Mouse (Mus musculus) heart, adult 8-10 months (tissue): ENCODE measurements around the gene Vdac2. TPM values are rescaled to one million over a fixed set of nuclear protein-coding genes. Genes with fewer than 3 reads are reported as not detected.
A peak's percentile ranks its signal among the peaks of the same experiment; 100 is the strongest.

Experiments
- DNase-seq: peaks from one replicate; pipeline ENCODE4 v3.0.0; 2022; ENCODE audit warnings: low spot score
- total RNA-seq, 4 experiments: library from RNA; stranded (reverse); gene quantifications; 2 replicates each; pipeline ENCODE4 v1.2.4; 2022

Gene Vdac2
- 100 to 1,000 TPM; 468 to 498 (median 480) TPM for total RNA-seq

DNA sequence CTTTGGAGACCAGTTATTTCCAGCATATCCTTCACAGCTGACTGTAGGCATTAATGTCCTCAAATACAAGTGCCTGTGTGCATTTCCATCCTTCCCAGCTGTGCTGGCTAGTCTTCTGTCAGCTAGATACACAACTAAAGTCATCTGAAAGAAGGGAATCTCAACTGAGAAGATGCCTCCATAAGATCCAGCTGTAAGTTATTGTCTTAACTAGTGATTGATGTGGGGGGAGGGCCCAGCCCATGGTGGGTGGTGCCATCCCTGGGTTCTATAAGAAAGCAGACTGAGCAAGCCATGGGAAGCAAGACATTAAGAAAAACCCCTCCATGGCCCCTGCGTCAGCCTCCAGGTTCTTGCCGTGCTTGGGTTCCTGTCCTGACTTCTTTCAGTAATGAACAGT lies at the start of gene Vdac2:
Gene Vdac2, plus strand, starts transcription at position 301 of the 400 bp plus-strand sequence.
- no peak for DNase-seq

- DNase-seq = no peak
Observed at GRCm38 (mm10) chr14:21776201-21776600, 48.8 kb upstream of the Vdac2 start.

DNA sequence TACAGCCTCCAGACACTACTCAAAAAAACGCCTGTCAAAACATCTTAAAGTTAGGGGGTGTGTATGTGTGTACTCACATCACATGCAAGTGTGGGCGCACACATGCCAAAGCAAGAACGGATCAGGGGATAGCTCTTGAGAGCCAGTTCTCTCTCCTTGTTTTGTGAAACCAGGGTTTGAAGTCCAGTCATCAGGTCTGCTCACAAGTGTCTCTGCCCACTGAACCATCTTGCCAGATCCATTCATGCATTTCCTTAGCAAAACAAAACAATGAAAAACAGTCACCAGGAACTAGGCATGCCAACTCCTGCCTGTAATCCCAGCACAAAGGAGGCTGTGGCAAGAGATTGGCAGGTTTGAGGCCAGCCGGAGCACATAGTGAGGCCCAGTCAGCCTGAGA lies 38.5 kb upstream of the Vdac2 start:
- no peak for DNase-seq

DNA sequence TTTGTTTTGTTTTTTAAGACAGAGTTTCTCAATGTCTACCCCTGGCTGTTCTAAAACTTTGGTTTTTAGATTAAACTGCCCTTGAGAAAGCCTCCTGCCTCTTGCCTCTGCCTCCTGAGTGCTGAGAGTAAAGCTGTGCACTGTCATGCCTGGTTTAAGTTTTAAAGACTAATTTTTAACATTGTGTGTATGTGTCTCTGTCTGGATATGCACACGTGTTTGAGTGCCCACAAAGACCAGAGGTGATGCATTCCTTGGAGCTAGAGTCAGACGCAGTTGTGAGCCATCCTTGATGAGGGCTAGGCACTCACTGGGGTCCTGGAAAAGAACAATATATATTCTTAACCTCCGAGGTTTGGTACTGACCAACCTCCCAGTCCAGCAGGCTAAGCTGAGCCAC lies 37.7 kb upstream of the Vdac2 start:
- no peak for DNase-seq

DNA sequence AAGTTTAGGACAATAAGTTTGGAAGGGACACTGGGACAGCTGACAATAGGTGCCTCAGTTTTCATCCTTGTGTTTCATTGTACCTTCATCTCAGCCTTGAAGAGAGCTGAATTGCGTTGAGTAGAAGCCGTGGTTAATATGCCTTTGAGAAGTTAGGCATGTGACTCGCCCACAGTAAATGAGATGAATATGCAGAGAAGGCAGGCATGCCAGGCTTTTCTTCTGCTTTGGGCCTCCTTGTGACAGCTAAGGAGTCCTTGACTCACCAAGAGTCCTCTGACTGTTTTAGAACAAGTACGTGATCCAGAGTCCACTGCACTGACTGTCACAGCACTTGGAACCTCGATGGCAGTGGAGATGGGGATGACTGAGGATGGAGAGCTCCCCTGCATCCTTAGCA lies 36.9 kb upstream of the Vdac2 start:
- no peak for DNase-seq

DNA sequence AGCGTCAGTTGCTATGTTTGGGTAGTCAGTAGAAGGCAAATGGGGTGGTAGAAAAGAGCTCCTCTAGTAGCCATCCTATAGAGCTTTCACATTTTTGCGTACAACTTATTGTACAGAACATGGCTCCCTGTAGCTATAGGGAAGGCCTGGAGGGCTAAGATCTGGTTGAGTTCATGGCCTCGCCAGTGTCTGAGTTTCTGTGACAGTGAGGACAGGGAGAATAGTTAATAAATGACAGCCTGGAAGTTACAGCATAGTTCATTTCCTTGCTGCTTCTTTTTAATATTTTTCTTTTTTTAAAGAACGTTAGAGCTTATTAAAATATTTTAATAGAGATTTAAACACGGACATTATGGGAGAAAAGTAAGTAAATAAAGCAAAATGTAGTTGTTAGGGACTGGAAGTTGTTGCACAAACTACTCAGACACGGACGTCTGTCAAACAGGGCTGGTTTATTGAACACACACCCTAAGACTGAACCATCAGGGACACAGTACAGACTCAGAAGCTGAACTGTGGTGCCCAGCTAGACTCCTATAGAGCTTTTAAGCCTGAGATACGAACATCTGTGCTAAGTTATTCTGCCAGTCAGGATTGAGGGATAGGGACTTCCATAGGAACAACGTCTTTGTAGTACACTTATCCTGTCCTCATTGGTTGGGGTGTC lies 34.3 kb upstream of the Vdac2 start:
- no peak for DNase-seq

GRCm38 (mm10) chr14:21791722-21792121 lies 33.3 kb upstream of the Vdac2 start:
- no peak for DNase-seq

- DNase-seq = no peak
Observed at GRCm38 (mm10) chr14:21792250-21792649, 32.8 kb upstream of the Vdac2 start.

DNA sequence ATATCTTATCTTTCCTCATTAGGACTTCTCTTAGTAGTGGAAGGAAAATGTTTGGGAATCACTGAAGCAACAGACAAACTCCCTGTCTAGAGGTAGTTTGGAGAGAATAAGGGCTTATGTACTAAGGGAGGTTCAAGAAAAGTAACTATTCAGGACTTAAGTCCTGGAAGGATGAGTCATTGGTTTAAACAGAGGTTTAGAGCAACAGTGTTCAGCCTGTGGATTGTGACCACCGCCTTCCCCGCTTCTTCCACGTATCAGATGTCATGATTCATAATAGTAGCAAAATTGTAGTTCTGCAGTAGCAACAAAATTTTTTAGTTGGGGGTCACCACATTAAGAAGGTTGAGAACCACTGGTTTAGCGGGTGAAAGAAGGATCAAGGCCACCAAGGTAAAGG lies 24.4 kb upstream of the Vdac2 start:
- no peak for DNase-seq

DNA sequence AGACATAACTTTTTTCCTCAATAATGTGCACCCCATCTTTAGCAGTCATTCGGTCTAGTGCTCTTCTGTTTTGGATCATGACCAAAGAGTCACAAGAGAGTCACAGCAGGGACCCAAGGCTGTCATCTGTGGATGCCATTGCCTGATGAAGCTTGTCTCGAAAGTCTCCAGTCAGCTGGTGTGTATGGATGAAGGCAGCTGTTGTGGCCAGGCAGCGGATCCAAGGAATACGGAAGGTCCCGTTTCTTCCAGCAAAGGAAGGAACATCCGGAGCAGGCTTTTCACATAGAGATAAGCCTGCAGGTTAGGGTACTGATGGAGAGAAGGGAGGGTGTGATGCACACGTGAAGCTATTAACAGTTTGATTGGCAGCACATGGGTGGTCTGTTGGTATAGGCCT lies 23.4 kb upstream of the Vdac2 start:
- DNase-seq = no peak

- no peak for DNase-seq
Observed at GRCm38 (mm10) chr14:21802543-21803206, 22.4 kb upstream of the Vdac2 start.

GRCm38 (mm10) chr14:21806203-21806602 lies 18.8 kb upstream of the Vdac2 start:
- DNase-seq = no peak

GRCm38 (mm10) chr14:21806631-21807160 lies 18.3 kb upstream of the Vdac2 start:
- no peak for DNase-seq

- no peak for DNase-seq
Observed at GRCm38 (mm10) chr14:21808208-21808922, 16.7 kb upstream of the Vdac2 start.

- DNase-seq = no peak
Observed at GRCm38 (mm10) chr14:21809418-21809817, 15.6 kb upstream of the Vdac2 start.

DNA sequence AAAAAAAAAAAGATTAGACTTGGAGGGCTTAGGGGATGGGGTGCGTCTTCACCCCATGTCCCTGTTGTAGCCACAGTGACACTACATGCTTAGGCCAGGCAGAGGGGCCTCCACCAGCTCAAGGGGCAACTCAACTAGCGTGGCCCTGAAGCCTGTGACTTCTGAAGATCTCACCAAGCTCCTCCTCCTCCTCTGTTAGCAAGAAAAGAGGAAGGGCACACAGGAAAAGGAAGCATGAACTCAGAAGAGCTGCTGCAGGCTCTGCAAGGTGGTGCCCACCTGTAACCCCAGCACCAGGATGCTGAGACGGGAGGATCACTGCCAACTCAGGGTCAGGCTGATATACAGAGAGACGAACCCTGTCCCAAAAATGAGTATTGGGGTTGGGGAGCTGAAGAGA lies 13.7 kb upstream of the Vdac2 start:
- DNase-seq = no peak

DNA sequence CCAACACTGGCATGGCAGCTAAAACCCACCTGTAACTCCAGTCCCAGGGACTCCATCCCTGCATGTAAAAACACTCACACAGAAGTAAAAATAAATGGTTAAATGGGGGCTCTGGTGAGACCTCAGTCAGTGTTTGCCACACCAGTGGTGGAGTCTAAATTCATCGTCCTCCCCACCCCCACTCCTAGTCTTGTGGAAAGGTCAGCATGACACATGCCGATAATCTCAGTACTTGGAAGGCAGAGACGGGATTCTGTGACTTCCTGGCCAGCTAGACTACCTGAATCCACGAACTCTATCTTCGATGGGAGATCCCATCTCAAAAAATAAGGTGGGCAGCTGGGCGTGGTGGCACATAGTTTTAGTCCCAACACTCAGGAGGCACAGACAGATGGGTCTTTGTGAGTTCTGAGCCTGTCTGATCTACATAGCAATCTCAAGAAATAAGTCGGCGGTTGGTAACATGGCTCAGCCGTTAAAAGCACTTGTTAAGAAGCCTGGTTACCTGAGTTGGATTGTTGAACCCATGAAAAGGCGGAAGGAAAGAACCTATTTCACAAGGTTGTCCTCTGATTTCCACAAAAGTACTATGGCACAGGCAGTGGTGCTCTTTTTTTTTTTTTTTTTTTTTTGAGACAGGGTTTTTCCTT lies 13.2 kb upstream of the Vdac2 start:
- no peak for DNase-seq

DNA sequence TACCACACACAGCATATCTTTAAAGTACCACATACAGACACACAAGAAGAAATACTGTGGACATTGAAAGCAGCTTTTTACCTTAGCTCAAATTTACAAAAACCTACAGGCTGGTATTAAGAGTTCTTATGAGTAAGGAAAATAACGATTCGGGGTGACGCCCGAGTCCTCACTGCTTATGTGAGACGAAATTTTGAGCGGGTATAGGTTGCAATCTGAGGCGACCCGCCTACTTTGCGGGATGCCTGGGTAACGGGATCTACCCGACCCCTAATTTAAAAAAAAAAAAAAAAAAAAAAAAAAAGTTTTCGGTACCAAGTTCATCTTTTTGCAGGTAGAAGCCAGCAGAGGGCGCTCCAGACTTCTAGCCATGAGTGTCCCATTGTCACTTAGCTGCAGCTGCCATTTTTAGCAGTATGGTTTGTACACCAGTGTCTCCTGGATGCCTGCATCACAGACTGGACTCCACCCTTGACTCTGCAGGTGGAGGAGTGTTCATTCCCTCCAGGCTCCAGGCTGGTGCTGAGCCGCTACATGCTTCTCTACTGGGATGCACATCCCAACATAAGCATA lies 12.4 kb upstream of the Vdac2 start:
- DNase-seq = peak; percentile 75

DNA sequence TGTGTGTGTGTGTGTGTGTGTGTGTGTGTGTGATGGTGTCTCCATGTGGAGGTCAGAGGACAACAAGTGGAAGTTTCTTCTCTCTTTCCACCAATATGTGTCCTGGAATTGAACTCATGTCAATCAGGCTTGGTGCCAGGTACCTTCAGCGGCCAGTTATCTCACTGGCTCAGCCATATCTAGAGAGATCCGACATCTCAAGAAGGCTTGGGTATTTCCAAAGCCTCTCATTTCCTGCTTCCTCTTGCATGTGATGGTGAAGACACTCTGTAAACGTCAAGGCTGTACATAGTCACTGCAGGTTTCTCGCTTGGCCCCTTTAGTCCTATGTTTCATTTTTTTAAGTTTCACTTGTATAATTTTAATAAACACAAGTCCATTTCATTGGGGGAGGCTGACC lies 11.8 kb upstream of the Vdac2 start:
- DNase-seq = no peak

DNA sequence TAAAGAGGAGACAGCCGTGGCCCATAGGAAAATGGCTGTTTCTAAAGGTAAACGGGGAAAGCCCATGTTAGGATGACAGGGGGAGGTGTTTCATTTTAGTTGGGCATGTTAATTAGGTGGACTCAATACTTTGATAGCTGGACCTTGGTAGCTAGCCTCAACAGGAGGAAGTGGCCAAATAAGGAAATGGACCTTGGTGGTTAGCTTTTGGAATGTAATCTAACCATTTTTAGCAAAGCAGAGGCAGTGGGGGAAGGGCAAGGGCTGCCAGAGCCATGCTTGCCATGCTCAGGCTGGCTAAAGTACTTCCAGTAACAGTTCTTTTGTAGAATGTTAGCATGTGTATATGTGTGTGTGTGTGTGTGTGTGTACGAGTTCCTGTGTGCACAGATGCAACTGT lies 11.2 kb upstream of the Vdac2 start:
- DNase-seq = no peak

DNA sequence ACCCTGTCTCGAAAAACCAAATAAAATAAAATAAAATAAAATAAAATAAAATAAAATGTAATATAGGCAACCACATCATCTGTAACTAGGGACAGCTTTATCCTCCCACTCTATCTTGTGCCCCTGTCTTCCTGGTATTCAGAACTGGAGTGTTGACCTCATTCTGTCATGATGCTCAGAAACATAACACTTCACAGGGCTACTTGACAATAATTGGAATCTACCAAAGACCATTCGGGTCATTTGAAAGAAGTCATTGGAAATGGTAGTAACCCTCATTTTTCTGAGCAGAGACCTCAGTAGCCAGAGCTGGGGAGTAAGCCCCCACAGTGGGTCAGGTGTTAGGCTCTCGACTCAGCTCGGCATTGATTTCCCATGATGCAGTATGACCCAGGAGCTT lies 10.4 kb upstream of the Vdac2 start:
- DNase-seq = no peak

- DNase-seq = no peak
Observed at GRCm38 (mm10) chr14:21816255-21816654, 8.8 kb upstream of the Vdac2 start.
